Mouse (Mus musculus): Measurements from ENCODE around the gene Lancl2. TPM values are rescaled to one million over a fixed set of nuclear protein-coding genes. Genes with fewer than 3 reads are reported as not detected.

Gene Lancl2
- polyA plus RNA-seq, 1 experiment from 2014 or later, result 80.2 TPM

- H3K4me1 ChIP-seq, result no peaks in the 10 kb centered on the region
- H3K4me3 ChIP-seq (replicated peaks), result no peak overlapping the region
- H3K9me3 ChIP-seq (replicated peaks), result no peaks in the 10 kb centered on the region
- H3K9ac ChIP-seq (replicated peaks), result no peak overlapping the region
- WGBS, result 100% methylated on average over 1 of the region's 1 CpGs
- peaks cover 10% of the 10 kb centered on the region for H3K36me3 ChIP-seq
- no peaks in the 10 kb centered on the region for H3K27me3 ChIP-seq (replicated peaks)
- no peak overlapping the region for H3K27ac ChIP-seq (replicated peaks)
- ATAC-seq (ENCODE audit: low FRiP score), result no peak
- H3K4me2 ChIP-seq, result no peak overlapping the region
Measured at GRCm38 (mm10) chr6:57742749-57743148, 40.4 kb downstream of the Lancl2 start.

GRCm38 (mm10) chr6:57743333-57743732, 41.0 kb downstream of the Lancl2 start:
- no peaks in the 10 kb centered on the region for H3K27me3 ChIP-seq (replicated peaks)
- H3K4me3 ChIP-seq (replicated peaks), result no peak overlapping the region
- H3K4me2 ChIP-seq, result no peak overlapping the region
- H3K27ac ChIP-seq (replicated peaks), result no peak overlapping the region
- H3K9ac ChIP-seq (replicated peaks), result no peak overlapping the region
- WGBS, result 85% methylated on average over 2 of the region's 2 CpGs
- no peak for ATAC-seq (ENCODE audit: low FRiP score)
- H3K36me3 ChIP-seq, result peaks cover 8% of the 10 kb centered on the region
- H3K9me3 ChIP-seq (replicated peaks), result no peaks in the 10 kb centered on the region
- H3K4me1 ChIP-seq, result no peaks in the 10 kb centered on the region

GRCm38 (mm10) chr6:57744123-57744522, 41.8 kb downstream of the Lancl2 start:
- Histone ChIP-seq H3K4me2 (no peak overlapping the region), H3K9me3 (replicated peaks) (no peaks in the 10 kb centered on the region), H3K27ac (replicated peaks) (no peak overlapping the region), H3K36me3 (peaks cover 6% of the 10 kb centered on the region), H3K4me3 (replicated peaks) (no peak overlapping the region), H3K4me1 (no peaks in the 10 kb centered on the region), H3K9ac (replicated peaks) (no peak overlapping the region), H3K27me3 (replicated peaks) (no peaks in the 10 kb centered on the region)
- ATAC-seq (ENCODE audit: low FRiP score), result peak; percentile 39; the same call in 1 of the 2 replicates
- WGBS, result 98% methylated on average over 2 of the region's 2 CpGs

- H3K36me3 ChIP-seq, result no peaks in the 10 kb centered on the region
- H3K27me3 ChIP-seq (replicated peaks), result no peaks in the 10 kb centered on the region
- H3K27ac ChIP-seq (replicated peaks), result no peak overlapping the region
- no peak for ATAC-seq (ENCODE audit: low FRiP score)
- no peaks in the 10 kb centered on the region for H3K9me3 ChIP-seq (replicated peaks)
- no peaks in the 10 kb centered on the region for H3K4me1 ChIP-seq
- WGBS, result 87% methylated on average over 4 of the region's 4 CpGs
- no peak overlapping the region for H3K9ac ChIP-seq (replicated peaks)
- H3K4me2 ChIP-seq, result no peak overlapping the region
- no peak overlapping the region for H3K4me3 ChIP-seq (replicated peaks)
Measured at GRCm38 (mm10) chr6:57744974-57745747, 42.8 kb downstream of the Lancl2 start.

GRCm38 (mm10) chr6:57745748-57746129, 43.4 kb downstream of the Lancl2 start:
- no peaks in the 10 kb centered on the region for H3K27me3 ChIP-seq (replicated peaks)
- H3K9me3 ChIP-seq (replicated peaks), result no peaks in the 10 kb centered on the region
- no peak overlapping the region for H3K4me3 ChIP-seq (replicated peaks)
- no peaks in the 10 kb centered on the region for H3K36me3 ChIP-seq
- no peak overlapping the region for H3K9ac ChIP-seq (replicated peaks)
- H3K4me2 ChIP-seq, result no peak overlapping the region
- no peak overlapping the region for H3K27ac ChIP-seq (replicated peaks)
- WGBS, result 93% methylated on average over 2 of the region's 2 CpGs
- no peak for ATAC-seq (ENCODE audit: low FRiP score)
- H3K4me1 ChIP-seq, result no peaks in the 10 kb centered on the region

- Histone ChIP-seq H3K36me3 (peaks cover 31% of the 10 kb centered on the region), H3K4me2 (no peak overlapping the region), H3K9me3 (replicated peaks) (no peaks in the 10 kb centered on the region), H3K27ac (replicated peaks) (no peak overlapping the region), H3K9ac (replicated peaks) (no peak overlapping the region), H3K4me3 (replicated peaks) (no peak overlapping the region), H3K4me1 (no peaks in the 10 kb centered on the region), H3K27me3 (replicated peaks) (no peaks in the 10 kb centered on the region)
- no peak for ATAC-seq (ENCODE audit: low FRiP score)
- WGBS, result 96% methylated on average over 9 of the region's 9 CpGs
Measured at GRCm38 (mm10) chr6:57753962-57754759, 51.8 kb downstream of the Lancl2 start.

GRCm38 (mm10) chr6:57763054-57763453, 60.7 kb downstream of the Lancl2 start:
- no peak for ATAC-seq (ENCODE audit: low FRiP score)

GRCm38 (mm10) chr6:57765095-57765878, 62.9 kb downstream of the Lancl2 start:
- no peak for ATAC-seq (ENCODE audit: low FRiP score)
- 69% methylated on average over 3 of the region's 3 CpGs for WGBS
- H3K4me2 ChIP-seq, result no peak overlapping the region
- H3K9me3 ChIP-seq (replicated peaks), result no peaks in the 10 kb centered on the region
- H3K36me3 ChIP-seq, result peaks cover 18% of the 10 kb centered on the region
- no peak overlapping the region for H3K27ac ChIP-seq (replicated peaks)
- no peaks in the 10 kb centered on the region for H3K4me1 ChIP-seq
- H3K4me3 ChIP-seq (replicated peaks), result no peak overlapping the region
- no peaks in the 10 kb centered on the region for H3K27me3 ChIP-seq (replicated peaks)
- H3K9ac ChIP-seq (replicated peaks), result no peak overlapping the region

More at GRCm38 (mm10) chr6:57763054-57763453, 60.7 kb downstream of the Lancl2 start:
- Histone ChIP-seq H3K27ac (replicated peaks) (no peak overlapping the region), H3K9me3 (replicated peaks) (no peaks in the 10 kb centered on the region), H3K4me3 (replicated peaks) (no peak overlapping the region), H3K27me3 (replicated peaks) (no peaks in the 10 kb centered on the region), H3K4me1 (no peaks in the 10 kb centered on the region), H3K4me2 (no peak overlapping the region), H3K36me3 (peaks cover 19% of the 10 kb centered on the region), H3K9ac (replicated peaks) (no peak overlapping the region)

GRCm38 (mm10) chr6:57766287-57766686, 63.9 kb downstream of the Lancl2 start:
- H3K4me3 ChIP-seq (replicated peaks), result no peak overlapping the region
- no peaks in the 10 kb centered on the region for H3K4me1 ChIP-seq
- no peak for ATAC-seq (ENCODE audit: low FRiP score)
- H3K9me3 ChIP-seq (replicated peaks), result no peaks in the 10 kb centered on the region
- WGBS, result 100% methylated on average over 1 of the region's 1 CpGs
- peaks cover 17% of the 10 kb centered on the region for H3K36me3 ChIP-seq
- no peak overlapping the region for H3K9ac ChIP-seq (replicated peaks)
- H3K27ac ChIP-seq (replicated peaks), result no peak overlapping the region
- H3K27me3 ChIP-seq (replicated peaks), result no peaks in the 10 kb centered on the region
- H3K4me2 ChIP-seq, result no peak overlapping the region

GRCm38 (mm10) chr6:57767112-57767868, 65.0 kb downstream of the Lancl2 start:
- no peak overlapping the region for H3K9ac ChIP-seq (replicated peaks)
- no peak overlapping the region for H3K27ac ChIP-seq (replicated peaks)
- ATAC-seq (ENCODE audit: low FRiP score), result no peak
- WGBS, result 85% methylated on average over 8 of the region's 8 CpGs
- H3K9me3 ChIP-seq (replicated peaks), result no peaks in the 10 kb centered on the region
- peaks cover 14% of the 10 kb centered on the region for H3K36me3 ChIP-seq
- no peak overlapping the region for H3K4me2 ChIP-seq
- no peaks in the 10 kb centered on the region for H3K27me3 ChIP-seq (replicated peaks)
- H3K4me3 ChIP-seq (replicated peaks), result no peak overlapping the region
- no peaks in the 10 kb centered on the region for H3K4me1 ChIP-seq

- H3K9ac ChIP-seq (replicated peaks), result no peak overlapping the region
- H3K9me3 ChIP-seq (replicated peaks), result no peaks in the 10 kb centered on the region
- H3K27me3 ChIP-seq (replicated peaks), result no peaks in the 10 kb centered on the region
- H3K4me3 ChIP-seq (replicated peaks), result no peak overlapping the region
- H3K36me3 ChIP-seq, result peaks cover 22% of the 10 kb centered on the region
- H3K4me2 ChIP-seq, result no peak overlapping the region
- WGBS, result 92% methylated on average over 7 of the region's 7 CpGs
- H3K27ac ChIP-seq (replicated peaks), result no peak overlapping the region
- ATAC-seq (ENCODE audit: low FRiP score), result no peak
- no peaks in the 10 kb centered on the region for H3K4me1 ChIP-seq
Measured at GRCm38 (mm10) chr6:57768948-57769525, 66.7 kb downstream of the Lancl2 start.
